Mouse (Mus musculus) CD4-positive, CD25-positive, alpha-beta regulatory T cell, adult 2 months (primary cell): Measurements from ENCODE around the gene Ptcra.
"Not testable (repeated sequence)": the region's sequence is repeated elsewhere in the genome, so short reads cannot be mapped to it uniquely, and the experiment has no call there.

ENCODE experiments used
- DNase-seq: peaks from one replicate; pipeline ENCODE4 v3.0.0-alpha.2; 2012; ENCODE audit warnings: low read depth, low spot score

The Ptcra gene

DNA sequence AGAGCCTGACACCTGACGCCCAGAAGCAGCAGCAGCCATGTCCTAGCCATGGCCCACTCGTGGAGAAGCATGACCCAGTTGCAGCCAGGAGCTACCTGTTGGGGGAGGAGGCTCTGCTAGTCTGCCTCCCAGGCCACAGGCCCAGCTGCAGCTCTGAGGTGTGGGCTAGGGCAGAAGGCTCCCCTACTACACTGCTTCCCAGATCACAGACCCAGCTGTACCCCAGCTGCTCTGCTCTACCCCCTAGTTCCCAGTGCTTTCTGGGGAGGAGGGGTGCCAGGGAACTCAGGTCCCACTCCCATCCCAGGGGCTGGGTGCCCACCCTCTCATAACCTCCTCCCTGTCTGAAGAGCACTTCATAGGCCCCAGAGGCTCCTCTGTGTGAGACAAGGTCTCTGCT is at the start of gene Ptcra:
Gene Ptcra, minus strand, starts transcription at position 169 of the 400 bp plus-strand sequence.
- DNase-seq = no peak

DNA sequence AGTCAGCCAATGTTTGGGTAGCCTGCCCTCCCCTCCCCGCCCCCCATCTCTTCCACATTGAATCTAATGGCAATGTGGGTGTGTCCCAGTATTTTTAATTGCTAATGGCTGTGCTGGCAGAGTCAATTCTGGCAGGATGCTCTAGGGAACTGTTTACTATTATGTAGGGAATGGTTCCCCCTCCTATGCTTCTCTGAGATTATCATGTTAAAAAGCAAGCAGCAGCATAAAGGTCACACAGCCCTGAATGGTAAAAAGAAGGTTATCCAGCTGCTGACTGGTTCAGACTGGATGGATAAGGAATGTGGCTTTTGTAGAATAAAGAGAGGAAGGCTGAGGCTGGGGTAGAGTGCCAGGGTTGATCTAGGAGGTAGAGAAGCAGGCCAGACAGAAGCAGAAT is 48.9 kb upstream of the Ptcra start:
- DNase-seq = no peak

DNA sequence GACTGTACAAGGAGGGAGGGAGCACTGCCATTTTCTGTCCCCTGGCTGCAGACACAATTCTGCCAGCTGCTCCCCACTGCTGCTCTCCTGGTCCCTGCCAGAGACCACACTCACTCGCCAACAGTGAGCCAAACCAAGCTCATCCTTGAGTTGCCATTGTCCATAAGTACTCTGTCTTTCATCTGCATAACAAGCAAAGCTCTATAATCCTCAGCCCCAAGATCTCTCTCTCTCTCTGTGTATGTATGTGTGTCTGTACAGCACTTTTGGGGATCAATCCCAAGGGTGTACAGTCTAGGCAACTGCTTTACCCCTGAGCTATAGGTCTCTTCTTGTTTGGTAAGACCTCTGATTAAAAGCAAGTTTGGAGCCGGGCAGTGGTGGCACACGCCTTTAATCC is 47.2 kb upstream of the Ptcra start:
- no peak for DNase-seq

DNA sequence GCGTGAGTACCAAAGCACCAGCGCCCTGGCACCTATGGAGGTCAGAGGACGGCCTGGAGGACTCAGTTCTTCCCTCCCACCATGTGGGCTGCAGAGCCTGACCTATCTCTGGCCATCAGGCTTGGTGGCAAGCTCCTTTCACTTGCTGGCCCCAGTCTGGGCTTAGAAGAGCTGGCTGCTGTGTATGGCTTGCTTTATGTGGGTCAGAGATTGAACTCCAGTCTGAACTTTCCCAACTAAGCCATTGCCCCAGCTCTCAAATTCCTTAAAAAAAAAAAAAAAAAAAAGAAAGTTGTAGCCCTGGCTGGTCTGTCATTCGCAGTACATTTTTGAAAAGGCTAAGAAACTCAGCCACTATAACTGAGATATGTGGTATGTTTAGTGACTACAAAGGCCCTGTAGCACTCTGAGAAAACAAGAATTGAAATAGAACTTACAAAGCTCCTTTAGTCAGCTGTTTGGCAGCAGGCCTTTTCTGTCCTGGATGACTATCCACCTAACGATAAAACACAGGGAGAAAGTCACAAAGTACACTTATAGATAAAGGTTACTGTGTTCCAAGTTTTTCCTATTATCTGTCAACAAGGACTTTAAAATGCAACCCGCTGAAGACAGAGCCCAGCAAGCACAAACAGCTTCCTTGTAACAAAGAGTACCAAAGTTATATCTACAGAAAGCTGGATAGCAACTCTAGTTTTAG is 45.8 kb upstream of the Ptcra start:
- DNase-seq = no peak

DNA sequence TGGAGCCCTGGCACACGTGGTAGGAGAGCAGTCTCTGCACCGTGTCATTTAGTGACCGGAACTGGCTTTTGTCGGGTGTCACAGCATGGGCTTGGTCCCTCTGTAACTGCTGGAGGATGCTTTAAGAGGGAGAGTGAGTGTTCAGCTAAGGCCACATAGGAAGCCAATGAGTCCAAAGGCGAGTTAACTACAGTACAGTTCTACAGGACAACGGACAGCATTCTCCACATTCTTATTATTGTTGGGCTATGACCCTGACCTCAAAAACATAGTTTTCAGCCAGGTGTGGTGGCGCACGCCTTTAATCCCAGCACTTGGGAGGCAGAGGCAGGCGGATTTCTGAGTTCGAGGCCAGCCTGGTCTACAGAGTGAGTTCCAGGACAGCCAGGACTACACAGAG is 44.9 kb upstream of the Ptcra start:
- DNase-seq = no peak

DNA sequence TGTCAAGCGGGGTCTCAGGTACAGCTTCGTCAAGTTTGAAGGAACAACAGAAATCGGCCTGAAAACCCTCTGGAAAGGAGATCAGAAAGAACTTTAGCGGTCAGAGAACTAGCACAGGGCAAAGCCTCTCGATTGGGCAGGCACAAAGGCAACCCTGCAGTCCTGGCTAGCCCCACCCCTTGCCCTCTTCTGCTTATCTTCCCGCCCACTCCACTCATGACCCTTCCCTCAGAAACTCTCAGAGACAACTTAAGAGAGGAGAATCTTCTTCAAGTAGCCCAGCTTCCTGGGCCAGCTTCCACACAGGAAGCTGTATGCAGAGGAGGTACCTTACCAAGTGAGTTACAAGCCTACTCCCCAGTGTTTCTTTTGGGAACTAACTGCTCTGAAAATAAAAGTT is 38.2 kb upstream of the Ptcra start:
- no peak for DNase-seq

DNA sequence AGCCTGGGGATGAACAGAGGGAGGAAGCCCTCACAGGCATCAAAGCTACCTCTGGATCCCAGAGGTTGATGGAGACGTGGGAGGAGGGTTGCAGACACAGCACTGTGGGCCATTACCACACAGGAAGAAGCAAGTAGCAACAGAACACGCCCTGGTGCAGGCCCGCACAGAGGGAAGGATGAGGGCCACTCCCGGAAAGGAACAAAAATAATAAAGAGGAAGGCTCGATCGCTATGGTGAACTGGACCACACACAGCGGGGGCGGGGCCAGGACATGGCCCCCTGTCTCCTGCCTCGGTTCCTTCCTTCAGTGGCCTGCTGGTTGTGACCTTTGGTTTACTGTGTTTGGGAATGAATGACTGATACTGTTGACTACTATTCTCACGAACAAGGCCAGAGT is 36.2 kb upstream of the Ptcra start:
- DNase-seq = no peak

DNA sequence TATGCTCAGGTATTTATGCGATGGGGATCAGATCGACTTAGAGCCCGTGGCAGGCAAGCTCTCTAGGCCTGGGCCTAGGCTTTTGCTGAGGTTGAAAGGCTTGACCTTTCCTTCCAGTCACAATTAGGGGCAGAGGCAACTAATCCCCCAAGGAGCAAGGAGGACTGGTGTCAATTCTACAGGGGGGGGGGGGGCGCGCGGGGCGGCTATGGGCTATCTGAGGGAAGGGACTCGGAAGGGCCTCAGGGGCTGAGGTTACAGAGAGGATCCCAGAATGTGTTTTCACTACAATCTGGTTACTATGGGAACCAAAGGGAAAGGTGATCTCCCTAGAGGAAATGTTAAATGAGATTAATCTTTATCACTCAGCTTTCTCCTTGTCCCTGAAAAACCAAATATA is 33.9 kb upstream of the Ptcra start:
- DNase-seq = no peak

DNA sequence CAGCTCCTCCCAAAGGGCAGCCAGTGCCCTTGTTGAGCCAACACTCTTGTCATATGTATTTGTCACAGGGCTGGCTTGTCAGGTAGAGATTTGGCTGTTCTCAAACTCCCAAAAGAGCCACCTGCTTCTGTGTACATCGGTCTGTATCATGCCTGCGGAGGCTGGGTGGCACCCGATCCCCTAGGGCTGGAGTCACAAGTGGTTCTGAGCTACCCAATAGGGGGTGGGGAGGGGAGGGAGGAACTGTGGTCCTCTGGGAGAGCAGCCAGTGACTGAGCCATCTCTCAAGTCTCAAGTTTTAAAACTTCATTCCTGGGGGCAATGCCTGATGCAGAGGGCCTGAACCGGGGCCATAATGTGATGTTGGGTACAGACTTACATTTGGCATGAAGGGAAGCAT is 33.2 kb upstream of the Ptcra start:
- no peak for DNase-seq

DNA sequence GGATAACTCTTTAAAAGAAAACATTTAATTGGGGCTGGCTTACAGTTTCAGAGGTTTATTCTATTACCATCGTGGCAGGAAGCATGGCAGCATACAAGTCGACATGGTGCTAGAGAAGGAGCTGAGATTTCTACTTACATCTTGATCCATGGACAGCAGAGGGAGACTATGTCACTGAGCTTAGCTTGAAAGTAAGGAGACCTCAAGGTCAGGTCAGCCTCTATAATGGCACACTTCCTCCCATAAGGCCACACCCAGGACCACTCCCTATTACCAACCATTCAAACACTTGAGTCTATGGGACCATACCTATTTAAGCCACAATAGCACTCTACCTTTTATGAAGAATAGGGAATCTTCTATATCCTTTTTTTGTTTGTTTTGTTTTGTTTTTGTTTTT is 29.5 kb upstream of the Ptcra start:
- no peak for DNase-seq

DNA sequence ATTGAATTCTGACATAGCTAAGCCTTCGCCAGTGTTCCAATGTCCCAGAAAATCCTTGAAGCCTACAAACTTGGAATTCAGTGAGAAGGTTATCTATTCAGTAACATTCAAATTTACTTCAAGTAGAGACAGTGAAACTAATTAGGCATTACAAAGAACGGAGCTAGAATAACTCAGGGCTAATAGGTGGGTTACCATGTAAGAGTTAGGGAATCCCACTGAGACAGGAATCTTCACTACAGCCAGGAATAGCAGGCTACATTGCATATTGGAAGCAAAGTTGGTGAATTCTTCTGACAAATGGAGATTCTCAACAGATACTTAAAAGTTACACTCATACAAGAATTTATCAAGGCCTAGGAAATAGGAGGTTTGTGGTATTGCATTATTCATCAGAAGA is 24.5 kb upstream of the Ptcra start:
- not testable (repeated sequence) for DNase-seq

DNA sequence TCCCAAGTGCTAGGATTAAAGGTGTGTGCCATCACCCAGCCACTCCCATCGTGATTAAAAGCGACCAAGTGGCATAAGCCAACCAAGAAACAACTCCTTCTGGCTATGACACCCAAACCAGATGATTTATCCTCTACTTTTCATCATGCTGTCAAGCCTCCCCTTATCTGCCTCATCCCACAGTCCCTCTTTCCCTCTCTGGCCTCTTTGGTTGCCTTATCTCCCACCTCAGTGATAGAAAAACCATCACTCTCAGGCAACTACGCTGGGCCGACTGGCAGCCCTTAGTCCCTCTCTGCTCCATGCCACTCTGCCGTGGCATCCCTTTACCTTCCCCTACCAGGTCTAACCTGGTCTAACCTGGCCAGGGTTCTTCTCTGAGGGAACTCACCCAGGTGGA is 23.4 kb upstream of the Ptcra start:
- no peak for DNase-seq

DNA sequence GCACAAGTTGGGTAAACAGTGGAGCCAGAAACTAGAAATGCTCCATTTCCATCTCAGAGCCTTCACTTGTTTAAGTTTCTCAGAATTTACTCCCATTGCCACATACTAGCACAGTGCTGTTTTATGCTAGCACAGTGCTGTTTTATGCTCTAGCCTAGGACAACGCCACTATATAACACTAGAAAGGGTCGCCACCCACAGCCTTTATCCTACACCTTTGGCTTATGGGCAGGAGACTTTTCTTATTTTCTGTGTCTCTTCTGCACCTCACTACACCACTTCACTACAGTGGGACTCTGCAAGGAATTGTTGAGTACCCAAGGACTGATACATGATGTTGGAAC is 19.7 kb upstream of the Ptcra start:
- no peak for DNase-seq

DNA sequence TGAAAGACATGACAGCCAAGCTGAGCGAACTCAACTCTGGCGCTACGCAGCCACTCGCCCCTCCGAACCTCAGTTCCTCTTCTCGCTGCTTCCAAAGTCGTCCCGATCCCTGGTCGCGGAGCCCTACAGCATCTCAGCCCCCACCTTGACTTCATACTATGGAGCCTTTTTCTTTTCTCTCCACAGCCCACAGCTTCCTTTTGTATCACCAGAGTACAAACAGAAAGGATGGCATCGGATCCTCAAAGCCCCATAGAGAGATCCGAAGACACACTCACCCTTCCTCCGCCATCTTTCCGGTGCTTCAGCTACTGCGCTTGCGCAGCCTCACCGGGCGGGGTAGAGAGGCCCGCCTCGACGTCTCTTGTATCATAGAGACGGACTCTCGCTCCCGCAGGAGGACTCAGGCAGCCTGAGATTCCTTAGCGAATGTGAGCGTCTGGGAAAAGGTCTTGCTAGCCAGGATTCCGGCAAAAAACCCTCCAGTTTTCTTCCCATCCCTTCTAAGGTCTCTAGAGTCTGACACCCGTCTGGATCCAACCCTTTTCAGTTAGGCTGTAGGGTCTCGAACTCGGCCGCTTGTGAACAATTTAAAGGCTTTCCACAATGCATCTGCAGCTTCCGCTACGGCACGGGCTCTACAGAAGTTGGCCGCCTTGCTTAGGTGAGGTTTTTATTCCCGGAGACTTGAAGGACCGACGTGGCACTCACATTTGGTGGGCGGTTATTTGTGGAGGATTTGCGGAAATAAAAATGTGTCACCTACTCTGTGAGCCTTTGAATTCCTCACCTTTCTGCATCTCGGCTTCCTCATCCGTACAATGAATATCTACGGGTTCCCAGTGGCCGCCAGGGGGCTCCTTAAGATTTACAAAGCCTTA is 19.1 kb upstream of the Ptcra start, which contains the start of gene Rpl7l1:
Gene Rpl7l1, minus strand, starts transcription at position 332 of the 881 bp plus-strand sequence.
- DNase-seq = peak; percentile 94

DNA sequence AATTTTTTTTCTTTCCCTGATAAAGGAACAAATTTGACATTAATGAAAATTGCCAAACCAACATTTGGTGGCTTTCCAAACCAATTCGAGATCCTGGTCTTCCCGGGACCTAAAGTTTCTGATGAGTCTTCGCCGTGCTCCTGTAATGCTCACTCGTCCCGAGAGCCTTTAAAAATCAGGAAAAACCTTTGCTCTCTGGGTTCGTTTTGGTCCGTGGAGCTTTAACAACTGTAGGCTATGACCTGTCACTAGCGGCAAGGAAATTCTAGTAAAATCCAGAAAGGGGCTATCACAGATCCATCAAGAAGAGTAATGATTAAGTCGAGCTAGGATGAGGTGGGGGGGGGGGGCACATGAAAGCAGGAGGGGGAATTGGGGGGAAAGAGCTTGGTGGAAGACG is 18.4 kb upstream of the Ptcra start:
- DNase-seq = no peak

DNA sequence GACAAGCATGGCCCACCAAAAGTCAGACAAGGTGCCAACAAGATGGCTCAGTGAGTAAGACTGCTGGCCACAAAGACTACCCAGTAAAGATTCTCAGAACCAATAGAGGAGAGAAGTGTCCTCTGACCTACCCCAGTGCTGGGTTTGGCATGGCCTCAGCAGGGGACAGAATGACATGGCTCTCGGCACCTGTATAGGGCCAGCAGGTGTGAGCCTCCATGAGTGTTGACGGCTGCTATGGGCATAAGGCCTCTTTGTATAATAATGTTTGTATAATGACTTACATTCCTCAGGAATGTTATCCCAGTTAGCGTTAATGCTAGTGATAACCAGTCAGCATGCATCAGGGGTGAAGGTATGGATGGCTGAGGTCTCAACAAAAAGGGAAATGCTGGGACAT is 12.6 kb upstream of the Ptcra start:
- no peak for DNase-seq

DNA sequence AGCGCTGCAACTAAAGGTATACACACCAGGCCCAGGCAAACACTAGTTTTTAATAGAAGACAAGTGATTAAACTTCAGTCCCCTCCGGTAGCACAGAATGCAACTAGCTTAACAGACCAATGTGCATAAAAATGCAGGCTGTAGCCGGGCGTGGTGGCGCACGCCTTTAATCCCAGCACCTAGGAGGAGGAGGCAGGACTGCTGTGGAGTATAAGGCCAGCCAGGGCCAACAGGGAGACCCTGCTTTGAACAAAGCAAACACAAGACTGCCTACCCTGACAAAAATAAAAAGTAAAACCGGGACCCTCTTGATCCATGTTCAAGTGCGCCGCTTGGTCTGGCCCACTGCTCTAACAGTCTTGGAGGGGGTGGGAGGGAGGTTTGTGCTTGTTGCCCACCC is 11.6 kb upstream of the Ptcra start:
- DNase-seq = no peak

DNA sequence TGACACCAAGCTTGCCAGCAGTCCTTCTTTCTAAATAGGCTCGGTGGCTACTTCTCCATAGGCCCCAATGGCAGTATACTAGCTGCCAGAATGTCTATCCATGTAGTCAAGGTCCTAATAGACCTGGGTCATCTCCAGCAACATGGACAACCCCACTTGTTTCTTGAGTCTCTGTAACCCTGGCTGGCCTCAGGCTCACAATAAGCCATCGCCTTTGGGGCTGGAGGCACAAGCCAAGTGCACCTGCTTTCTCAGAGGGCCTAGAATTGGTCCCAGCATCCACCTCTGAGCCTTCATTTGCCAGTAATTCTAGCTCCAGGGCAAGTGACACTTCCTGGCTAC is 10.6 kb upstream of the Ptcra start:
- no peak for DNase-seq

DNA sequence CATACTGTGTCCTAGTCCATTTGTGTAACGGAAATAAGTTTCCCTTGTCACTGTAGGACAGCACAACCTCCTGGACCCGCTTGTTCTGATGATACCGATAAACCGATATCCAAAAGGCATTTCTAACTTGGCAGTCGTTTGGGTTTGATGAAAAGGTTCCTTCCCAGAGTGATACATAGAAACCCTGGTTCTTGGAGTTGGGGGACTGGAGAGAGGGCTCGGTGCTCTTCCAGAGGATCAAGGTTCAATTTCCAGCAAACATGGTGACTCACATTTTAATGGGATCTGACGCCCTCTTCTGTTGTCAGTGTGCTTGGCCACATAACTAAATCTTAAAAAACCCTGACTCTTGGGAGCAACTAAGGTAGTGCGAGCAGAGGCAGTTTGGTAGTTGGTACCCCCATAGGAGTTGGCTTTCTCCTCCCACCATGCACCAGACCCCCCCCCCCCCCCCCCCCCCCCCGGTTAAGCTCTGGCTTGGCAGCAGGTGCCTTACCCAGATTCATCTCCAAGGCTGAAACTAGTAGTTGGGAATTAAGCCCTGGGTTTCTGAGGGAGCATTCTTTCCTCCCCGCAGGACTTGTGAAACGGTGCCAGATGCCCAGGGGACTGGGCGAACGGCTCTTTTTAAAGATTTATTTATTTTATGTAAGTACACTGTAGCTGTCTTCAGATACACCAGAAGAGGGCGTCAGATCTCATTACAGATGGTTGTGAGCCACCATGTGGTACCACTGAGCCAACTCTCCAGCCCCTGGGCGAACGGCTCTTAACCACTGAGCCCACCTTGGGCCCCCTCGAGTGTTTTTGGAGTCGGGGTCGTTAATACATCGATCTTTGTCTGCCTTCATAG is 10.0 kb upstream of the Ptcra start:
- peak; percentile 44 for DNase-seq

DNA sequence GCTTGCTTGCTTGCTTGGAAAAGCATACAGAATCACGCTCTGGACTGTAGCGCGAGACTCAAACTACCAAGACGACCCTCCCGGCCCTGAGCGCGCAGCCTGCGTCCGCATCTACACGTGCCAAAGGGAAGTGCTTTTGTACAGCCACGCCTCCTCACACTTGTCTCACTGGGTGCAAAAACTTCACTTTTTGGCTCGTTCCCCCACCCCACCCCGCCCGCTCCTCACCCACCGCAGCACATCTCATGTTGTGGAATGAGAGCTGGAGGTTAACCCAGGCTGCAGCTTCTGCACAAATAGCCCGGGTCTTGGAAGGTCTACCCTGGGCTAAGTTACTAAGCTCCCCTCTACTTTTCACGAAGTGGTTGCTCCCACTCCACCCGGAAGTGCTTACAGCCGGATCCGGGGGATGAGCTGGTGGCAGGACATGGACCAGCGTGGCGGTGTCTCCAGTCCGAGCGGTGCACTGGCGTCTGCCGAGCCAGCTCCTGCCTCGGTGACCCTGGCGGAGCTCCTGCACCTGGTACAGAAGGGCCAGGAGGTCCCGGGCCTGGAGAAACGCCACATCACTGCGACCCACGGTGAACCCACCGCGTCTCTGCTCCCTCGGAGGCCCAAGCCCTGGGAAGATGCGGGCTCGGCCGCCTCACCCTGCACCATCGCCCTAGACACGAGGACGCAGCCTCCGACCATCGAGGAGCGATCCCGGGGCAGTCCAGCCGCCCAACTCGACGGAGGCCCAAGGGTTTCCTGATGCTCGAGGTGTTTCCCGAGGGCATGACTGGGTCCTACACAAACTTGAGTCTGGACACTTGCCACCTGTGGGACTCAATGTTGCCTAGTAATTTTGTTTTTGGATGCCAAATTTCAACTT is 9.1 kb upstream of the Ptcra start, which contains the start of gene 2310039H08Rik:
Gene 2310039H08Rik, plus strand, starts transcription at position 232 of the 874 bp plus-strand sequence.
- DNase-seq = peak; percentile 83

DNA sequence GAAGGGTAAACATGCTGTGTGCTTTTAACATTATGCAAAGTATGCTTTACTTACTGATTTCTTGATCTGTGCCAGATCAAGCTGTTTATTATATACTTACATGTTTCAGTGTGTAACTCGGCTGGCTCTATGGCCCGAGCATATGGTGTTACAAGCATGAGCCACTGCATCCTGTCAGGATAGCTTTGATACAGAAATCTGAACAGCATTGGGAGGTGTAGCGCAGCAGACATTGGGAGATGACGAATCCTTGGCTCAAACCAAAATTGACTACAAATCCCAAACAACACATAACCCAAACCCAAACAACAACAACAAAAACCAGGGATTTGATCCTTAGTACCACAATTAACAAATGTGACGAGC is 8.5 kb upstream of the Ptcra start:
- DNase-seq = no peak
